Mouse (Mus musculus) myocyte (in vitro differentiated cells): ENCODE measurements around the gene Ncf1.

Source experiments
- E2F4 ChIP-seq: IDR thresholded peaks from one replicate; pipeline ENCODE4 v1.6.1; 2011; ENCODE audit warnings: mild to moderate bottlenecking, control low read depth, moderate library complexity; ENCODE audit not compliant: insufficient read depth
- MAX ChIP-seq: IDR thresholded peaks from one replicate; pipeline ENCODE4 v1.6.1; 2011; ENCODE audit warnings: low read depth, mild to moderate bottlenecking, control low read depth
- MYOD1 ChIP-seq, 3 experiments: IDR thresholded peaks; one replicate each; pipeline ENCODE4 v1.6.1; 2011; ENCODE audit warnings: control low read depth in 2 of 3, low read depth in 2 of 3, mild to moderate bottlenecking in 2 of 3, moderate library complexity in 1 of 3; ENCODE audit not compliant: insufficient read length in 2 of 3, control insufficient read depth in 1 of 3
- MYOG ChIP-seq, 3 experiments: IDR thresholded peaks; one replicate each; pipeline ENCODE4 v1.6.1; 2011; ENCODE audit warnings: control low read depth in 2 of 3, low read depth in 2 of 3, mild to moderate bottlenecking in 2 of 3; ENCODE audit not compliant: insufficient read length in 2 of 3, control insufficient read depth in 1 of 3, insufficient read depth in 1 of 3
- POLR2A ChIP-seq: IDR thresholded peaks from one replicate; pipeline ENCODE4 v1.6.1; 2011; ENCODE audit warnings: low read depth, mild to moderate bottlenecking, control low read depth, moderate library complexity; ENCODE audit not compliant: insufficient read length
- POLR2AphosphoS2 ChIP-seq: IDR thresholded peaks from one replicate; pipeline ENCODE4 v1.6.1; 2011; ENCODE audit warnings: low read depth, control low read depth; ENCODE audit not compliant: insufficient read length
- SRF ChIP-seq: IDR thresholded peaks from one replicate; pipeline ENCODE4 v1.6.1; 2011; ENCODE audit warnings: low read depth; ENCODE audit not compliant: control insufficient read depth, insufficient read length

DNA sequence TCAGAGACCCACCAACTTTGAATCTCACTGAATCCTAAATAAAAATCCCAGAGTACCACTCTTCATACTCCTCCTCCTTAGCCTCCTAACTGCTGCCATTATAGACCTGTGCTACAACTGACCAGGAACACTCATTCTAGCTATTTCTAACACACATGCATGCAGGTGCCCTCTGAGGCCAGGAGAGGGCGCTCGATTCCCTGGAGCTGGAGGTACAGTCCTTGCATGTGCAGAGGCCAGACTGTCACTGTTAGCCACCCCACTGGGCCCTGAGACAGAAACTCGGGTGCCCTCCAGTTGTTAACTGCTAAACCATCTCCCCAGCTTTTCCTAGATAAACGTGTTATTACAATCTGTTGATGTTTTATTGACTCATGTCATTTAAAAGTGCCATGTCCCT, 56.2 kb downstream of the Ncf1 start:
- TF ChIP-seq POLR2A (no peak), POLR2AphosphoS2 (no peak), MYOG (IDR thresholded peaks at IDR 0.05; ENCODE audit: control insufficient read depth in 1 of 3, insufficient read depth in 1 of 3, insufficient read length in 2 of 3, low read depth in 2 of 3) (no peak), E2F4 (no peak), MAX (no peak), SRF (no peak), MYOD1 (IDR thresholded peaks at IDR 0.05; ENCODE audit: control insufficient read depth in 1 of 3, insufficient read length in 2 of 3, low read depth in 2 of 3) (no peak)
